Mouse (Mus musculus): ENCODE measurements around the gene Tas2r126.
"Not testable (repeated sequence)": the region's sequence is repeated elsewhere in the genome, so short reads cannot be mapped to it uniquely, and the experiment has no call there.

Gene Tas2r126

GRCm38 (mm10) chr6:42434446-42434845 is at the start of gene Tas2r126:
Gene Tas2r126 (plus strand): TSS chr6:42434535.
- DNase-seq, result no peak

- DNase-seq, result no peak
Measured at GRCm38 (mm10) chr6:42385635-42386034, 48.7 kb upstream of the Tas2r126 start.

GRCm38 (mm10) chr6:42391796-42392330 is 42.5 kb upstream of the Tas2r126 start:
- no peak for DNase-seq

GRCm38 (mm10) chr6:42395960-42396809 is 38.1 kb upstream of the Tas2r126 start:
- DNase-seq, result peak; percentile 45 to 61

GRCm38 (mm10) chr6:42397041-42397657 is 37.2 kb upstream of the Tas2r126 start:
- DNase-seq, result no peak

- no peak for DNase-seq
Measured at GRCm38 (mm10) chr6:42398285-42398684, 36.0 kb upstream of the Tas2r126 start.

GRCm38 (mm10) chr6:42398998-42399397 is 35.3 kb upstream of the Tas2r126 start:
- no peak for DNase-seq

GRCm38 (mm10) chr6:42399938-42400337 is 34.4 kb upstream of the Tas2r126 start, which contains the start of gene Tas2r143:
Gene Tas2r143 (plus strand): TSS chr6:42400238.
- no peak for DNase-seq

GRCm38 (mm10) chr6:42405134-42405533 is 29.2 kb upstream of the Tas2r126 start, which contains the start of gene Tas2r135:
Gene Tas2r135 (plus strand): TSS chr6:42405434.
- no peak for DNase-seq

GRCm38 (mm10) chr6:42419443-42419842 is 14.9 kb upstream of the Tas2r126 start:
- no peak for DNase-seq

- DNase-seq, result no peak
Measured at GRCm38 (mm10) chr6:42421439-42421838, 12.9 kb upstream of the Tas2r126 start.

- no peak for DNase-seq
Measured at GRCm38 (mm10) chr6:42424472-42424871, 9.9 kb upstream of the Tas2r126 start.

- no peak for DNase-seq
Measured at GRCm38 (mm10) chr6:42426337-42426736, 8.0 kb upstream of the Tas2r126 start.

GRCm38 (mm10) chr6:42433554-42433953 is 781 bp upstream of the Tas2r126 start:
- no peak for DNase-seq

GRCm38 (mm10) chr6:42435490-42435889 is 1.2 kb downstream of the Tas2r126 start:
- DNase-seq, result no peak

GRCm38 (mm10) chr6:42441395-42441794 is 7.1 kb downstream of the Tas2r126 start:
- no peak for DNase-seq

- DNase-seq, result no peak
Measured at GRCm38 (mm10) chr6:42444491-42444890, 10.2 kb downstream of the Tas2r126 start.

- no peak for DNase-seq
Measured at GRCm38 (mm10) chr6:42447381-42447780, 13.0 kb downstream of the Tas2r126 start.

GRCm38 (mm10) chr6:42465096-42465495 is 30.8 kb downstream of the Tas2r126 start, which contains the start of gene Olfr458:
Gene Olfr458 (minus strand): TSS chr6:42465196.
- DNase-seq, result no peak

- no peak for DNase-seq
Measured at GRCm38 (mm10) chr6:42470542-42470941, 36.2 kb downstream of the Tas2r126 start.

GRCm38 (mm10) chr6:42471298-42471697 is 37.0 kb downstream of the Tas2r126 start:
- not testable (repeated sequence) for DNase-seq

GRCm38 (mm10) chr6:42476235-42476634 is 41.9 kb downstream of the Tas2r126 start, which contains the start of gene Olfr457:
Gene Olfr457 (minus strand): TSS chr6:42476335.
- no peak for DNase-seq

GRCm38 (mm10) chr6:42484633-42485032 is 50.3 kb downstream of the Tas2r126 start:
- DNase-seq, result no peak
